Mouse (Mus musculus): Measurements from ENCODE around the gene Smco4. TPM values are rescaled to one million over a fixed set of nuclear protein-coding genes. Genes with fewer than 3 reads are reported as not detected.
"Not testable (repeated sequence)": the region's sequence is repeated elsewhere in the genome, so short reads cannot be mapped to it uniquely, and the experiment has no call there.

Gene Smco4
- 1 to 10 TPM; 5.0 to 6.2 TPM for total RNA-seq (2021)

DNA sequence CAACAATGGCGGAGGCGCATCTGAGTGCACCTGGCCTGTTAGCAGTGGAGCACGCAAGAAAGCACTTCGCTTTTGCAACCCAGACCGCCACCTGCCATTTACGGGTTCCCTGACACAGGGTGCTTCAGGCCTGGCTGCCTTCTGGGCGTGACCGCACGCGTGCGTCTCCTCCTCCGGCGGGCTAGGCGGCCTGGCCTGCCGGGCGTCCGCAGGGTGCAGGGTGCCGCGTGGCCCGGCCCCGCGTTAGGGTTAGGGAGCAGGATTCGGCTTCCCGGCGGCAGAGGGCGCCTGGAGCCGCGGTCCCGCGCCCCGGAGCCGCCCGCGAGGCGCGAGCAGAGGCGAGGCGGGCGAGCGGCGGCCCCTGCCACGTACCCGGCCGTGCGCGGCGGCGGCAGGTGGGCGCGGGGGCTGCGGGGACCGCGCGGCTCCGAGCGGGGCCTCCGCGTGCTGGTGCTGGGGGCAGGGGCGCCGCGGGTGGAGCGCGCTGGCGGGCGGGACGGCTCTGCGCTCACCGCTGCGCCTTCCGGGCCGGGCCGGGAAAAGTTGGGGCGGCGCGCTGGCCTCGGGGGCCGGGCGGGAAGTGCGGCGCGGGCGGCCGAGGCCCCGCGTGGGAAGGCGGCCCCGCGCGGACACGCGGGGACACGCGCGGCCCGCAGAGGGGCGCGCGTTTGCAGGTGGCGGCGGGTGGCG lies at the start of gene Smco4:
Gene Smco4 (plus strand): TSS at position 198 of the 690 bp plus-strand sequence.
- intact Hi-C loops (cut with DNase I) = loop anchor here (5.0 to 10.0 kb wide), 3 partner anchors 126 to 391 kb away; no protein-coding TSS in a partner anchor
- peak in 1 of 2 experiments; percentile 71 for DNase-seq (ENCODE audit: extremely low spot score in 1 of 2, low spot score in 2 of 2)

DNA sequence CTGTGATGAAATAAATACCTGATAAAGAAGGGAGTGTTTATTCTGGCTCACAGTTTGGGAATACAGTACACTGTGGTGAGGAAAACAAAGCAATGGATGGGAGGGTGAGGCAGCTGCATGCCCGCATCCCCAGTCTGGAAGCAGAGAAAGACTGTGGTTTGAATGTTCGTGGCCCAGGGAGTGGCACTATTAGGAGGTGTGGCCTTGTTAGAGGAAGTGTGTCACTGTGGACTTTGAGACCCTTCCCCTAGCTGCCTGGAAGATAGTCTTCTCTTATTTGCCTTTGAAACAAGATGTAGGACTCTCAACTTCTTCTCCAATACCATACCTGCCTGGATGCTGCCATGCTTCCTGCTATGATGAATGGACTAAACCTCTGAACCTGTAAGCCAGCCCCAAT lies 45.8 kb upstream of the Smco4 start:
- intact Hi-C loops (cut with DNase I) = no loop called here
- DNase-seq (ENCODE audit: extremely low spot score in 1 of 2, low spot score in 2 of 2) = no peak

DNA sequence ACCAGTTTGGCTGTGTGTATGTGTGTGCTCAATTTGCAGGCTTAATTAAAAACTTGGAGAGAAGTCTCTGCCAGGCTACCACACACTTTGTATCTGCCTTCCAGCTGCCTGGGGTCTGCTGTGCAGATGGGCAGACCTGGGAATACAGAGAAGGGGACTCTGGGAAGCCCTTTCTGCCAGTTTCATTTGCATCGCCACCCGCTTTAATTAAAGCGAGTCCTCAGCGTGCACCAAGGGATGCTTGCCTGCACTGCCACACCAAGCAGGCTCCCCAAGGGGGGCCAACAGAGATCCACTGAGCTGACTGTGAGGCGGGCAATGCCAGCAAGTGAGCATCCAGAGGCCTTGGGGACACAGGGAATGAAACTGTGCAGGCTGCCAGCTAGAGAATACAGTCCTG lies 42.3 kb upstream of the Smco4 start:
- DNase-seq (ENCODE audit: extremely low spot score in 1 of 2, low spot score in 2 of 2) = no peak
- intact Hi-C loops (cut with DNase I) = no loop called here

DNA sequence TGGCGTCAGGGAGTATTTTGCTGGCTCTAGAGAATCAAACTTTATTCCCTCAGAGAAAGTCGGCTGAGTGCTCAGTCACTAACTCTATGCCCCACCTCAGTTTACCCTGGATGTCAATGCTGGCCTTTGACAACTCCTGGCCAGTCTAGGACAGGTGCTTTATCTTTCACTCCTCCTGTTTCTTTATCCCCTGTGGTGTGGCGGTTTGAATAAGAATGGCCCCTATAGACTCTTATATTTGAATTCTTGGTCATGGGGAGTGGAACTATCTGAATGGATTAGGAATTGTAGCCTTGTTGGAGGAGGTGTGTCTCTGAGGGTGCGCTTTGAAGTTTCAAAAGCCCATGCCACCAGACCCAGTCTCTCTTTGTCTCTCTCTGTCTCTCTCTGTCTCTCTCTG lies 21.0 kb upstream of the Smco4 start:
- intact Hi-C loops (cut with DNase I) = no loop called here
- no peak for DNase-seq (ENCODE audit: extremely low spot score in 1 of 2, low spot score in 2 of 2)

DNA sequence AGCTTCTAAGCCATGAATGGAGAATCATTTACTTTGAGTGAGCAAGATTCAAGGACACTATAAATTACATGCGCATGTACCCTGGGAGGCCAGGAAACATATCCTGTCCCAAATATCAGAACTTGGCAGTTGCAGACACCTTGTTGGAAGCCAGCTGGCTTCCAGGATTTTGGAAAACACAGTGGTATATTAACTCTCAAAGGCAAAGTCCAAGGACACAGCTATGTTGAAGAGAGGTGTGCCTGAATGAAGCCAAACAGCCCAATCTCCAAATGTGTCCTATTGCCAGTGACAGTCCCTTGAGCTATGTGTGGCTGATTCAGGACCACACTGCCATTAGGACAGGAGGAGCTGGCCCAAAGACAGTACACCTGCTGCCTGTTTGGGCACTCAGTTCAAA lies 20.0 kb upstream of the Smco4 start:
- intact Hi-C loops (cut with DNase I) = no loop called here
- no peak for DNase-seq (ENCODE audit: extremely low spot score in 1 of 2, low spot score in 2 of 2)

DNA sequence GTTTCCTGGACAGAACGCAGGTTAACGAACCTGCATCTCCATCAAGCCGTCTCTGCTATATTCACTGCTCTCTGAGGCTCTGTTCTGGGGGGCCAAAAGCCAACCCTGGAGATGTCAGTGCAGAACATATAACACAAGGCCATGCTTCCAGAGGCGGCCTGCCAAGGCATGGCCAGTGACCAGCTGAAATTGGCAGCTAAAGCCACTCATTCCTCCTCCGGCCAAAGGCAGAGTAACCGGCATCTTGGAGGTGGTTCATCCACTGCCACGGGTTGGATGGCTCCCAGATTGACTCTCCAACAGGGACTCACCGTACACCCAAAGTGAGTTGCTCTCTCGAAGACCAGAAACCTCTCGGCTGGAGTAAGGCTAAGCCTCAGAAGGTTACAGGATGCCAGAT lies 15.7 kb upstream of the Smco4 start:
- no peak for DNase-seq (ENCODE audit: extremely low spot score in 1 of 2, low spot score in 2 of 2)
- intact Hi-C loops (cut with DNase I) = no loop called here

DNA sequence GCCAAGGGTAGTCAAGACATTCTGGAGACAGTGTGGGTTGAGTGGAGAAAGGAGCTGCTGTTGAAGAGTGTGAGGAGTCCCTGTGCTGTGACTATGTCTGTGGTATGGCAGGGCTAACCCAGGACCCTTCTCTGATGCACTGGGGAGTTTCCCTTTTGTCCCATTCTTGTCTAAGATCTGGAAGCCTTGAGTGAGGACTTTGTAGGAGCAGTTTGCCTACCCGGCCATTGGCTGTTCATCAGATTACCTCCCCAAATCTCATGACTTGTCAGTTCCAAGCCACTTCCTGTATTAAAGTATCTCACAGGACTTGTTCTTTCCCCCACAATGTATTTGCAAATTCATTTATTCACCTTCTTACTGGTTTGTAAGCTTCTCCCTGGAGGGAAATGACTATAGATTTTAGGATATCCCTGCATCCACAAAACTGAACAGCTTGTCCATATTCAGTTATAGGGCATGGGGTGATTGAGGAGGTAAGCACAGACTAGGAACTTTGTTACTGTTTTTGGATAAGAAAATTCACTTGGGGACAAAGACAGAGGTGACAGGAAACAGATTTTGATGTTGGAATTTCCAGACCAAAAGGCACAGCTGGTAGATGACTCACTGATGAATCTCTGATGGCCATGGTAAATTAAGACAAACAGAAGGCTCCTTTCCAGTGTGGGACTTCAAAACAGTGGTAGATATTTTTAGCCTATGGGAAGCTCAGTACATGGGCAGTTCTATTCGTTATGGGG lies 5.4 kb upstream of the Smco4 start:
- DNase-seq (ENCODE audit: extremely low spot score in 1 of 2, low spot score in 2 of 2) = no peak
- intact Hi-C loops (cut with DNase I) = no loop called here

DNA sequence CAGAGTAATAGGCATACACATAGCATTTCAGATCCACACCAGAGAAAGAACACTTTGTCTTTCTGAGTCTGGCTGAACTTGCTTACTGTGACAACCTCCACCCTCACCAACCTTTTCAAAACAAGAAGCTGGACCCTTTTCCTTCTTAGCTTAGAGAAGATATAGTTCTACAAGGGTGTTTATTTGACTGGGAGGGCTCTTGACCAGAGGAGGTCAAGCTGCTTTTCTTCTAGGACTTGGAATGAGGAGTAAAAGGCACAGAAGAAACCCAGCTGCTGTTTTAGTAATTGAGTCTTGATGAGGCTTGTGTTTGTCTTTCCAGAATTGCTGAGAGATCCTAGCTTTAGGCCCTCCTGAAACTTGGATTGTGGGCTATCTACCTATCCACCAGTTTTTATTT lies 3.9 kb upstream of the Smco4 start:
- DNase-seq (ENCODE audit: extremely low spot score in 1 of 2, low spot score in 2 of 2) = no peak
- intact Hi-C loops (cut with DNase I) = no loop called here

DNA sequence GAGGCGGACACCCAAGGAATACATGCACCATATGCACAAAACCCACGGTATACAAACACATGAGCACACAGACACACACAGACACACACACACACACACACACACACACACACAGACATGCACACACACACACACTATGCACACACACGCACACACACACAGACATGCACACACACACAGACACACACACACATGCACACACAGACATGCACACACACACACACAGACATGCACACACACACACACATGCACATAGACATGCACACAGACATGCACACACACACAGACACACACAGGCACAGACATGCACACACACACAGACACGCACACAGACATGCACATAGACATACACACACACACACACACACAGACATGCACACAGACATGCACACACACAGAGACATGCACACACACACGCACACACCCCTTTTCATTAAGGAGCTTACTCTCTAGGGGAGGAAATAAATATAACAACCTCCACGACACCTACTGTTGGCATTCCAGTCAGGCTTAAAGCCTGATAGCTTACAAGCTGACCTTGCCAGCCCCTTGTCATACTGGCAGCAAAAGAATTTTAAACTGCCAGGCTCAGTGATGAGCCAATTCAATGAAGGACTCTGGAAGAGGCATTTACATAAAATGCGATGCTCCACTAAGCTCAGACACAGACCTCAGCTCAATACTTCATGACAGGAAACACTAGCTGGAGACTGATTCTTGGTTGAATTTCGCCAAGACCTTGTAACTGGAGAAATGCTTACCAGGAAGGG lies 2.7 kb upstream of the Smco4 start:
- intact Hi-C loops (cut with DNase I) = loop anchor here (5.0 to 10.0 kb wide), 3 partner anchors 123 to 394 kb away; no protein-coding TSS in a partner anchor
- DNase-seq (ENCODE audit: extremely low spot score in 1 of 2, low spot score in 2 of 2) = no peak

DNA sequence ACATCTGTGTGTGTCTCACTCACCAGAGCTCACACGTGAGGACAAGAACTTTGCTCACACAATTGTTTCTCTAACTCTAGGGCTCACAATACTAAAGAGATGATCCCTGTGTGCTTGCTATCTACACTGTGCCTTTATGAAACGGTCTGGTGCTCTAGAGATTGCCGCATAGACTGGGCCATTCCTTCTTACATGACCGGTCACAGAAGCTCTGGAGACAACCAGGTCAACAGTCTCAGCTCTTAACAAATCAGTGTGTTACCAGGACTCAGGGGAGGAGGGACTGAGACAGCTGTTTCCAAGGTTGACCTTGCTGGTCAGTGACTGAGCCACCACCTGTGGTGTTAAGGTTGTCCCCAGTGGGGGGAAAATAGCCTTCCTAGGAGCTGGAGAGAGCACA lies 1.5 kb upstream of the Smco4 start:
- intact Hi-C loops (cut with DNase I) = loop anchor here (5.0 to 10.0 kb wide), 3 partner anchors 124 to 393 kb away; no protein-coding TSS in a partner anchor

DNA sequence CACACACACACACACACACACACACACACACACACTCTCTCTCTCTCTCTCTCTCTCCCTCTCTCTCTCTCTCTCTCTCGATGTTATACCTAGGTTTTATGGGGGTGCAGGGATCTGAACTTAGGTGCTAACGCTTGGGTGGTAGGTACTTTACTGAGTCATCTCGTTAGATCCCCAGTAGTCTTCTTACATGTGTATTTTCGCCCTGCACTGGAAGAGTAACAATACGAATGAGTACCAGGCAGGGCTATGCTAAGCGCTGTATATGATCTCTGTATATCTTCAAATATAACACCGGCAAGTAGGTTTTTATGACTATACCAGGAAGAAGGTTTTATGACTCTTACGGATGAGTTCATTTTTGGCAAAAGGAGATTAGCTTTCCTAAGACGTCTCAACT lies 831 bp upstream of the Smco4 start:
- intact Hi-C loops (cut with DNase I) = loop anchor here (5.0 to 10.0 kb wide), 3 partner anchors 125 to 392 kb away; no protein-coding TSS in a partner anchor
- DNase-seq (ENCODE audit: extremely low spot score in 1 of 2, low spot score in 2 of 2) = no peak

More for the DNA sequence above, 1.5 kb upstream of the Smco4 start:
- DNase-seq (ENCODE audit: extremely low spot score in 1 of 2, low spot score in 2 of 2) = no peak

DNA sequence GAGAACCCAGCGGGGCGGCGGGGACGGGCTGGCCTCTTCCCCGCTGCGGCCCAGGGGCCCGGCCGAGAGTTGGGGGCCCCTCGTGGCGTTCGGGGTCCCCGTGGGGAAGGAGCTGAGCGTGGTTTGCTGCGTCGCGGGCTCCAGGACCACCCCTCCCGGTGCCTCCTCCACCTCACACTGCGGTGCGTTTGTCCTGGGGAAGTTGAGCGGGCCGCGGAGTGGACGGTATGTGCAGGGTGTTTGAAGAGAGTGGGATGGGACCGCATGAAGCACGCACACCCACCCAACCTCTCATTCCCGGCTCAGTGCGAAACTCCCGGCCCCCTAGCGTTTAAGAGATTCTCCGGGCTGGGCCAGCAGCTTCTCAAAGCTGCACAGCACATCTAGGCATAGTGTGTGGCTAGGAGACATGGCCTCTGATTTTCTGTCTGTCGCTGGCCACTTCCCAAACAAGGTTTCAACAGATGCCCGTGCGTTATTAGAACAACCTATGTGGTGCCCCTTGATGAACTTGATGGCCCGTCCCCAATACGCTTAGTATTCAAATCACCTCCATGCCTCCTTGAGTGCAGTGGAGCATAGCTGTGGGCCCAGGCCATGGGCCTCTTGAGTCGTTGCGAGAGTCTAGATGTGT lies 810 bp downstream of the Smco4 start:
- intact Hi-C loops (cut with DNase I) = loop anchor here (5.0 to 10.0 kb wide), 3 partner anchors 127 to 391 kb away; no protein-coding TSS in a partner anchor
- peak; percentile 55 to 72 for DNase-seq (ENCODE audit: extremely low spot score in 1 of 2, low spot score in 2 of 2)

DNA sequence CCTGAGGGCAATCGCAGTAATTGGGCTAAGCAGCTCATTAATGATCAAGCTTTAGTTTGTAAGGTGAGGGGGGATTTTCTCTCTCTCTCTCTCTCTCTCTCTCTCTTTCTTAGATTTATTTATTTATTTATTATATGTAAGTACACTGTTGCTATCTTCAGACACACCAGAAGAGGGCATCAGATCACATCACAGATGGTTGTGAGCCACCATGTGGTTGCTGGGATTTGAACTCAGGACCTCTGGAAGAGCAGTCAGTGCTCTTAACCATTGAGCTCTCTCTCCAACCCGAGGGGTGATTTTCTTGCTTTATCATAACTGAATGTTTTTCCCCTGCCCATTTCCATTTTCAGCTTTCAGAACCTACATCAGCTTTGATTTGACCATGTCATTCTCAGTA lies 2.0 kb downstream of the Smco4 start:
- intact Hi-C loops (cut with DNase I) = loop anchor here (10.0 kb wide), 1 partner anchor 390 kb away; no protein-coding TSS in a partner anchor
- not testable (repeated sequence) for DNase-seq (ENCODE audit: extremely low spot score in 1 of 2, low spot score in 2 of 2)

DNA sequence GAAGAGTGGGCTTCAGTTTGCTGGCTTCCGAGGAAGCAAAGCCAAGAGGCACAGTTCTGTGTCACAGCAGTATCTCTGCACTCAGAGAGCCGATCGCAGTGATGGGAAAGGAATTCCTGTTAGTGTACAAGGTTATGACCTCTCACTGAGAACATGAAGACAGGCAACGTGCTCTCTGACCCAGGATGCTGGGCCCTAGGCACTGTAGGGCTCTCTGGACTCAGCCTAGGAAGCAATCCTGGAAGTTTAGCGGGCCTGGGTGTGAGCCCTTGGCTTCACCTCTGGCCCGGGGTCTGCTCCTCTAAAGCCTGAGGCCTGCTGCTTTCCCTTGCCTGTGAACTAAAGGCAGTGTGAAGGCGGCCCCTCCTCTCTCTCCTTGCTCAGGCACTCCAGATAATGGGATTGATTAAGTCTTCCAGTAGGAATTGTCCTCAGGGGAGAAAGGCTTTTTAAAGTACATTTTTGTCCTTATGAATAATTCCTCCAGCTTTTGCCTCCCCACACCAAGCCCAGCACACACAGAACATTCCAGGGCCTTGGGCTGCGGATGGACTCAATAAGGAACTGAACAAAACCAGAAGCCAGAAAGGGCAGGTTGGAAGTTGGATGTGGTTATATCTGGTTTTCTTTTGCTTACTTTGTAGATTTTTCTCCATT lies 2.8 kb downstream of the Smco4 start:
- DNase-seq (ENCODE audit: extremely low spot score in 1 of 2, low spot score in 2 of 2) = no peak
- intact Hi-C loops (cut with DNase I) = loop anchor here (10.0 kb wide), 1 partner anchor 389 kb away; no protein-coding TSS in a partner anchor

DNA sequence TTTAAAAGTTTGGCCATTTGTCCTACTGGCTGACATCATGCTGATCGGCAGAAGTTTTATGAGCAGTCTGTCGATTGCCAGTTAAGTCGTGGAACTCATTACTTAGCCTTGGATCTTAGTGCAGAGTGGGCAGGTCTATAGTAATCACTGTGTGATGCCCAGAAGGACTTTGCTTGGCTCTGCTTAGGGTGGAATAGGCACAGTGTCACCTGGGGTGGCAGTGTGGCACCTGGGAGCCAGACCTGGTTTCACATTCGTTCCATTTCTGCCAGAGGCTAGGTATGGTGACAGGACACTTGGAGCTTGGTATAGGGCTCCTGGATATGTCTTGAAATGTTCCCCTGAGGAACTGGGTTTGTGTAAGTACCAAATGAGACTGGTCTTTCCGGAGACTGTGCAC lies 6.8 kb downstream of the Smco4 start:
- intact Hi-C loops (cut with DNase I) = no loop called here
- no peak for DNase-seq (ENCODE audit: extremely low spot score in 1 of 2, low spot score in 2 of 2)

DNA sequence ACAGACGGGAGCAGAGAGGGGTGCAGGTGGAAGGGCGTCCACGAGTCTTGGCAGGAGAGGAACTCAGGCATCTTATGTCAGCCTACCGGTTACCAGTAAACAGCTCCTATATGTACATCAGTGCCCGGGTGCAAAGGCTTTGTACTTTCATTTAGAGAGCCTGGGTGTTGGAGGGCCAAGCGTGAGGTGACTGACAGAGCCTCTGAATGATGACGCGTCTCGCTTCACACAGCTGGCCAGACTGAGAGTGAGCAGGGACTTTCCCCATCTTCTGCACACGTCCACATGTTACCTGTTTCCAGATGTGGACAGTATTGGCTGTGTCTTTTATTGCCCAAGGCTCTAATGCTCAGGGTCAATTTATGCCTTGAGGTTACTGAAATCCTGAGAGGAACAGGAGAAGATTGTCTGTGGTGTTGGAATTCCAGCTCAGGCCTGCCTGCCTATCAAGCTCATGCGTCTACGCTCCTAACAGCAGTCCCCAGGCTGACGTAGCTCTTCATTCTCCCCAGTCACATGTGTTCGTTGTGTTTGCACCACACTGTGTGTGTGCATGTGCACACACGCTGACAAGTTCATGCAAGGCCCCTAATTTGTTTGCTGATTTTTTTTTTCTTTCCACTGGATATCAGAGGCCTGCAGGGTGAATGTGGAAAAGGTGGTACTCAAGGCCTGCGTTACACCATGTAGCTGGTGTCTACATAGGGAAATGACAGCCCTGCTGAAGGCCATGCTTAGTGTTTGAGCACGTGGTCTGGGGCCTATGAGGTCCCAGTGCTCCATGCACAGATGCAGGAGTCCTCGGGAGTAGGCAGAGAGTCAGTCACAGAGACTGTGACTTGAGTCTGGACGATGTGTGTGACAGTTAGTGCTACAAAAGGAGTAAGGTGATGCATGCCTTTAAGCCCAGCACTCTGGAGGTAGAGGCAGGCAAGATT lies 8.4 kb downstream of the Smco4 start:
- no peak for DNase-seq (ENCODE audit: extremely low spot score in 1 of 2, low spot score in 2 of 2)
- intact Hi-C loops (cut with DNase I) = no loop called here

DNA sequence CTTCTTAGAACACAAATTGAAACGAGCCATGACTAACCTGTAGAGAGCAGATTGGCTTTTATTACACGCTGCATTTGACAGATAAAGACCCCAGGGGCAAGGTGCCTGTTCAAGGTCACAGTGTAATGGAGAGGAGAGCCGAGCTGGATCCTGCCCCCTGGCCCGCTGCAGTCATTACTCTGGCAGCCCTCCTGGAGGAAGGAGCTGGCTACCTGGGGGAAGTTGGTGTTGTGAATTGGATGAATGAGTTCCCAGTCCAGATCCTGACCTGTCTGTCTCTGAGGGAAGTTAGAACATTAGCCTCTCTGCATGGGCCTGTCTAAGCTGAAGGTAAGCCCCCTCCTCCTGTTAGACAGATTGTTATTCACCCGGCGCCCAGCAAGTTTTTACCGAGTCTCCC lies 9.2 kb downstream of the Smco4 start:
- intact Hi-C loops (cut with DNase I) = no loop called here
- no peak for DNase-seq (ENCODE audit: extremely low spot score in 1 of 2, low spot score in 2 of 2)

All from left cerebral cortex, postnatal 10 days (tissue).